Comparison of ENCODE assay signal across 10 mouse cellular contexts in genomic region chr15:100627774-100628370, GRCm38 (mm10). TPM values are rescaled to one million over a fixed set of nuclear protein-coding genes. Genes with fewer than 3 reads are reported as not detected.
A peak's percentile ranks its signal among the peaks of the same experiment; 100 is the strongest.
DNase-seq lines count a peak whose midpoint lies in the region; ATAC-seq and TF ChIP-seq lines count a peak whose summit lies in the region.
"Had no signal": no experiment of that assay in that cellular context is flagged by ENCODE, and none has a peak within 500 bp of the region (broad histone marks: within the 10 kb centered on the region; RNA-seq: fewer than 3 reads in every experiment).

No protein-coding gene starts in this region.

- H3K36me3 ChIP-seq in hindbrain, embryonic 13.5 days: no peaks in the 10 kb centered on the region
- H3K36me3 ChIP-seq in hindbrain, embryonic 14.5 days (replicated peaks; ENCODE audit: control insufficient read depth, insufficient read depth): no peaks in the 10 kb centered on the region
- no peaks in the 10 kb centered on the region for H3K36me3 ChIP-seq in ES-Bruce4 (ENCODE audit: control insufficient read depth, insufficient read depth, low read length, poor library complexity, severe bottlenecking)
- H3K36me3 ChIP-seq in liver, embryonic 12.5 days: no peaks in the 10 kb centered on the region

- H3K9me3 ChIP-seq in hindbrain, embryonic 13.5 days: no peaks in the 10 kb centered on the region
- no peaks in the 10 kb centered on the region for H3K9me3 ChIP-seq in hindbrain, embryonic 14.5 days (ENCODE audit: control insufficient read depth, low read length)
- no peaks in the 10 kb centered on the region for H3K9me3 ChIP-seq in ES-Bruce4 (replicated peaks; ENCODE audit: control insufficient read depth, insufficient read depth, low read length, poor library complexity, severe bottlenecking)
- no peaks in the 10 kb centered on the region for H3K9me3 ChIP-seq in liver, embryonic 12.5 days (replicated peaks)

- no peak overlapping the region for H3K27ac ChIP-seq in hindbrain, embryonic 13.5 days
- no peak overlapping the region for H3K27ac ChIP-seq in hindbrain, embryonic 14.5 days
- H3K27ac ChIP-seq in ES-Bruce4 (ENCODE audit: insufficient read depth, low read length): peak overlapping the region; percentile 99
- 0 out of 2 replicates have a peak overlapping the region, but pooled peaks have one; percentile 16 for H3K27ac ChIP-seq in liver, embryonic 12.5 days

- TF ChIP-seq CTCF in ES-Bruce4 (IDR thresholded peaks at IDR 0.05; ENCODE audit: low read depth, low read length): no peak

- H3K4me1 ChIP-seq in hindbrain, embryonic 13.5 days (replicated peaks): peaks cover 7% of the 10 kb centered on the region
- H3K4me1 ChIP-seq in hindbrain, embryonic 14.5 days (replicated peaks; ENCODE audit: control insufficient read depth, insufficient read depth, low read length): no peaks in the 10 kb centered on the region
- H3K4me1 ChIP-seq in ES-Bruce4 (ENCODE audit: control insufficient read depth, insufficient read depth, low read length): peaks cover 24% of the 10 kb centered on the region
- H3K4me1 ChIP-seq in liver, embryonic 12.5 days: peaks cover 35% of the 10 kb centered on the region

- no peak for TF ChIP-seq POLR2A in ES-Bruce4 (IDR thresholded peaks at IDR 0.05; ENCODE audit: insufficient read depth, low read length)

- no peak for ATAC-seq in hindbrain, embryonic 13.5 days (ENCODE audit: low FRiP score)
- ATAC-seq in hindbrain, embryonic 14.5 days (ENCODE audit: low FRiP score): no peak
- ATAC-seq in liver, embryonic 12.5 days: no peak

- 0 out of 2 replicates have a peak overlapping the region, but pooled peaks have one; percentile 1 for H3K4me2 ChIP-seq in hindbrain, embryonic 13.5 days
- H3K4me2 ChIP-seq in hindbrain, embryonic 14.5 days (replicated peaks): no peak overlapping the region
- H3K4me2 ChIP-seq in liver, embryonic 12.5 days: 0 out of 2 replicates have a peak overlapping the region, but pooled peaks have one; percentile 14

- WGBS in hindbrain, embryonic 13.5 days: 6% methylated on average over 11 of the region's 11 CpGs
- 8% methylated on average over 11 of the region's 11 CpGs for WGBS in hindbrain, embryonic 14.5 days
- 29% methylated on average over 11 of the region's 11 CpGs for WGBS in liver, embryonic 12.5 days (ENCODE audit: insufficient replicate concordance)

- no peak overlapping the region for H3K9ac ChIP-seq in hindbrain, embryonic 13.5 days
- H3K9ac ChIP-seq in hindbrain, embryonic 14.5 days: no peak overlapping the region
- peak overlapping the region; percentile 36; the same call in 1 of the 2 replicates for H3K9ac ChIP-seq in ES-Bruce4 (ENCODE audit: low read depth, poor library complexity, severe bottlenecking)
- H3K9ac ChIP-seq in liver, embryonic 12.5 days: no peak overlapping the region

- DNase-seq in hindbrain, embryonic 14.5 days (ENCODE audit: low spot score): no peak
- DNase-seq in Muller cell, postnatal 12 days (ENCODE audit: inconsistent ontology term): peak; percentile 73
- no peak for DNase-seq in adrenal gland, postnatal 4 days (ENCODE audit: low spot score in 2 of 2)
- no peak for DNase-seq in layer of hippocampus, postnatal 36 days
- DNase-seq: cerebellum, adult 11 months; right cerebral cortex, postnatal 4 days; thymus, postnatal 14 days had no signal

- peak; percentile 95 for TF ChIP-seq EP300 in ES-Bruce4 (IDR thresholded peaks at IDR 0.05; ENCODE audit: insufficient read depth, low read depth, low read length)

- peaks cover 18% of the 10 kb centered on the region; the same call in 1 of the 2 replicates for H3K27me3 ChIP-seq in hindbrain, embryonic 13.5 days
- H3K27me3 ChIP-seq in hindbrain, embryonic 14.5 days (ENCODE audit: control insufficient read depth, insufficient read depth, low read length): no peaks in the 10 kb centered on the region
- H3K27me3 ChIP-seq in ES-Bruce4 (ENCODE audit: control insufficient read depth, insufficient read depth, low read length, poor library complexity, severe bottlenecking): no peaks in the 10 kb centered on the region
- peaks cover 18% of the 10 kb centered on the region for H3K27me3 ChIP-seq in liver, embryonic 12.5 days (replicated peaks)

- no peak overlapping the region for H3K4me3 ChIP-seq in hindbrain, embryonic 13.5 days
- H3K4me3 ChIP-seq in hindbrain, embryonic 14.5 days (replicated peaks; ENCODE audit: low read length): no peak overlapping the region
- peak overlapping the region; percentile 32 for H3K4me3 ChIP-seq in ES-Bruce4 (ENCODE audit: low read depth, low read length)
- H3K4me3 ChIP-seq in liver, embryonic 12.5 days: no peak overlapping the region

RNA-seq across cellular contexts. Expression of gene Smagp, which starts 8.9 kb away (rescaled TPM):
- polyA plus RNA-seq in hindbrain, embryonic 13.5 days (2015; fragmentation: Nextera tagmentation; extraction: Ambion mirVana): 4.0 and 4.1 TPM in 2 replicates
- 3.0 and 5.0 TPM in 2 replicates for polyA plus RNA-seq in hindbrain, embryonic 14.5 days (2014; fragmentation: Nextera tagmentation; extraction: Ambion mirVana)
- polyA plus RNA-seq in ES-Bruce4 (2011; ENCODE audit: insufficient read depth, insufficient read length, low read depth, missing spikeins): 36.6 and 45.6 TPM in 2 replicates
- 10.5 and 11.4 TPM in 2 replicates for polyA plus RNA-seq in liver, embryonic 12.5 days (2016; fragmentation: Nextera tagmentation; extraction: Ambion mirVana)
- 10 to 100 TPM; 26.7 to 34.3 TPM for total RNA-seq in adrenal gland, postnatal 4 days (2021)
- total RNA-seq in layer of hippocampus, postnatal 36 days (2021): 1 to 10 TPM; 1.7 to 2.1 TPM

RNA-seq across cellular contexts. Expression of gene Dazap2, which starts 12.7 kb away (rescaled TPM):
- polyA plus RNA-seq in hindbrain, embryonic 13.5 days (2015; fragmentation: Nextera tagmentation; extraction: Ambion mirVana): 150 and 152 TPM in 2 replicates
- 140 and 142 TPM in 2 replicates for polyA plus RNA-seq in hindbrain, embryonic 14.5 days (2014; fragmentation: Nextera tagmentation; extraction: Ambion mirVana)
- 70.7 and 85.2 TPM in 2 replicates for polyA plus RNA-seq in ES-Bruce4 (2011; ENCODE audit: insufficient read depth, insufficient read length, low read depth, missing spikeins)
- 163 and 167 TPM in 2 replicates for polyA plus RNA-seq in liver, embryonic 12.5 days (2016; fragmentation: Nextera tagmentation; extraction: Ambion mirVana)
- total RNA-seq in adrenal gland, postnatal 4 days (2021): 100 to 1,000 TPM; 231 to 238 TPM
- 100 to 1,000 TPM; 108 to 109 TPM for total RNA-seq in layer of hippocampus, postnatal 36 days (2021)

RNA-seq across cellular contexts. Expression of gene Pou6f1, which starts 28.1 kb away (rescaled TPM):
- polyA plus RNA-seq in hindbrain, embryonic 13.5 days (2015; fragmentation: Nextera tagmentation; extraction: Ambion mirVana): 38.0 and 41.2 TPM in 2 replicates
- 41.7 and 43.3 TPM in 2 replicates for polyA plus RNA-seq in hindbrain, embryonic 14.5 days (2014; fragmentation: Nextera tagmentation; extraction: Ambion mirVana)
- 4.9 and 7.3 TPM in 2 replicates for polyA plus RNA-seq in ES-Bruce4 (2011; ENCODE audit: insufficient read depth, insufficient read length, low read depth, missing spikeins)
- 0.41 and 0.45 TPM in 2 replicates for polyA plus RNA-seq in liver, embryonic 12.5 days (2016; fragmentation: Nextera tagmentation; extraction: Ambion mirVana)
- 10 to 100 TPM; 30.7 to 34.4 TPM for total RNA-seq in adrenal gland, postnatal 4 days (2021)
- total RNA-seq in layer of hippocampus, postnatal 36 days (2021): 100 to 1,000 TPM; 105 to 106 TPM

RNA-seq across cellular contexts. Expression of gene Bin2, which starts 41.5 kb away (rescaled TPM):
- polyA plus RNA-seq in hindbrain, embryonic 13.5 days (2015; fragmentation: Nextera tagmentation; extraction: Ambion mirVana): 2.0 and 2.4 TPM in 2 replicates
- 1.1 and 2.2 TPM in 2 replicates for polyA plus RNA-seq in hindbrain, embryonic 14.5 days (2014; fragmentation: Nextera tagmentation; extraction: Ambion mirVana)
- 15.4 and 30.0 TPM in 2 replicates for polyA plus RNA-seq in ES-Bruce4 (2011; ENCODE audit: insufficient read depth, insufficient read length, low read depth, missing spikeins)
- 40.5 and 40.6 TPM in 2 replicates for polyA plus RNA-seq in liver, embryonic 12.5 days (2016; fragmentation: Nextera tagmentation; extraction: Ambion mirVana)
- total RNA-seq in adrenal gland, postnatal 4 days (2021): 1 to 10 TPM; 4.0 to 4.8 TPM
- 1 to 10 TPM; 5.3 to 5.6 TPM for total RNA-seq in layer of hippocampus, postnatal 36 days (2021)

RNA-seq across cellular contexts. Expression of gene Cela1, which starts 59.8 kb away (rescaled TPM):
- polyA plus RNA-seq in hindbrain, embryonic 13.5 days (2015; fragmentation: Nextera tagmentation; extraction: Ambion mirVana): 1.4 and 2.1 TPM in 2 replicates
- 1.0 and 1.4 TPM in 2 replicates for polyA plus RNA-seq in hindbrain, embryonic 14.5 days (2014; fragmentation: Nextera tagmentation; extraction: Ambion mirVana)
- 2.0 and 2.4 TPM in 2 replicates for polyA plus RNA-seq in ES-Bruce4 (2011; ENCODE audit: insufficient read depth, insufficient read length, low read depth, missing spikeins)
- 8.7 and 11.0 TPM in 2 replicates for polyA plus RNA-seq in liver, embryonic 12.5 days (2016; fragmentation: Nextera tagmentation; extraction: Ambion mirVana)
- total RNA-seq in adrenal gland, postnatal 4 days (2021): 100 to 1,000 TPM in 1 of 2 experiments, 10 to 100 TPM in 1; 51.9 to 275 TPM
- total RNA-seq in layer of hippocampus, postnatal 36 days (2021): 1 to 10 TPM; 1.8 to 2.3 TPM

Comparison
In these comparisons a context has a peak if more than half of its experiments do, and no peak if none do; other contexts are left out.
1. H3K27ac ChIP-seq: peak in ES-Bruce4 (single experiment) and liver, embryonic 12.5 days (single experiment); none in hindbrain, embryonic 13.5 days (single experiment) and hindbrain, embryonic 14.5 days (single experiment).